Mouse (Mus musculus) testis, adult 2 months (tissue): ENCODE measurements around the gene Asic1.

Experiments
- CTCF ChIP-seq: fragments of 200-500 bp; IDR thresholded peaks from 2 replicates; pipeline ENCODE4 v1.5.1; 2012; ENCODE audit warnings: low read depth, mild to moderate bottlenecking, inconsistent platforms, low read length, moderate library complexity; ENCODE audit not compliant: control insufficient read depth, insufficient read depth, insufficient replicate concordance
- POLR2A ChIP-seq: fragments of 200-500 bp; IDR thresholded peaks from 2 replicates; pipeline ENCODE4 v1.6.1; 2012; ENCODE audit warnings: low read depth, mild to moderate bottlenecking, inconsistent platforms, low read length, moderate library complexity; ENCODE audit not compliant: control insufficient read depth

- TF ChIP-seq CTCF (no peak), POLR2A (no peak)
These were observed at the start of gene Asic1 for GRCm38 (mm10) chr15:99670154-99670821.
